Mouse (Mus musculus): ENCODE measurements around the gene Csrp3. TPM values are rescaled to one million over a fixed set of nuclear protein-coding genes. Genes with fewer than 3 reads are reported as not detected.

The Csrp3 gene
- total and polyA plus RNA-seq, 3 experiments: 1.7 to 2.3 TPM; not detected in 1

DNA sequence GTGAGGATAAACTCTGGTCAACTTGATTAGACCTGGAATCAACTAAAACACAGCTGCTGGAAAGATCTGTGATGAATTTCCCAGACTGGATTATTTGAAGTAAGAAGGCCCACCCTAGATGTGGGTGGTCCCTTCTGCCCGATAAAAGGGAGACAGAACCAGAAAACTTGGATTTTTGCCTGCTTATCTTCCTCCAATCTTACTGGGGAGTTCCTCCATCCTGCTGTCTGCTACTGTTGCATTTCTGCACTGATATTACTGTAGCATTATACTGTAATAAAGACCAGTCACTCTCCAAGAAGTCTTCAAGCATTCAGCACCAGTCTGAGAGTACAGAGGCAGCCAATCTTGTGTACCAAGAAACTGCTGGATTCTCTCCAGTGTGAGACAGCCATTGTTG, 10.4 kb upstream of the Csrp3 start:
- no peak overlapping the region for H3K9ac ChIP-seq (ENCODE audit: insufficient read depth, low read depth)
- no peak overlapping the region for H3K4me2 ChIP-seq (ENCODE audit: insufficient read depth, low read depth, poor library complexity, severe bottlenecking)
- no peaks in the 10 kb centered on the region for H3K4me1 ChIP-seq (ENCODE audit: control insufficient read depth in 1 of 2, insufficient read depth in 2 of 2)
- no peaks in the 10 kb centered on the region for H3K36me3 ChIP-seq (replicated peaks in 1 of 2; ENCODE audit: control insufficient read depth in 1 of 2, insufficient read depth in 1 of 2, low read length in 1 of 2)
- no peaks in the 10 kb centered on the region for H3K79me2 ChIP-seq (replicated peaks; ENCODE audit: control insufficient read depth, extremely low read depth, insufficient read depth, poor library complexity, severe bottlenecking)
- H3K9me3 ChIP-seq (replicated peaks; ENCODE audit: low read length): no peaks in the 10 kb centered on the region
- dilution Hi-C loops (cut with MboI; ENCODE audit: extremely low pct_ligation_motif_present, extremely low pct_unique_long_range_greater_than_20kb, low sequenced_read_pairs): no loop called here
- no peak overlapping the region for H3K27ac ChIP-seq (ENCODE audit: insufficient read depth, low read depth)
- no peak for TF ChIP-seq NRF1 (IDR thresholded peaks at IDR 0.05; ENCODE audit: low read depth, low read length)
- TF ChIP-seq IRF4 (IDR thresholded peaks at IDR 0.05; ENCODE audit: low read depth, low read length): no peak
- no peak for TF ChIP-seq TBP (conservative IDR thresholded peaks at IDR 0.05; ENCODE audit: low read depth, low read length)
- no peak for TF ChIP-seq MYC (IDR thresholded peaks at IDR 0.05; ENCODE audit: low read depth, low read length)
- TF ChIP-seq MAZ (IDR thresholded peaks at IDR 0.05; ENCODE audit: low read depth, low read length): no peak
- TF ChIP-seq HCFC1 (IDR thresholded peaks at IDR 0.05; ENCODE audit: low read depth, low read length): no peak
- no peak for TF ChIP-seq ZMIZ1 (IDR thresholded peaks at IDR 0.05; ENCODE audit: low read depth, low read length)
- TF ChIP-seq SIN3A (IDR thresholded peaks at IDR 0.05; ENCODE audit: low read length): no peak
- TF ChIP-seq JUN (IDR thresholded peaks at IDR 0.05; ENCODE audit: insufficient read depth, low read depth, low read length): no peak
- TF ChIP-seq CHD2 (IDR thresholded peaks at IDR 0.05; ENCODE audit: low read length): no peak
- TF ChIP-seq JUND (conservative IDR thresholded peaks at IDR 0.05; ENCODE audit: low read depth, low read length): no peak
- TF ChIP-seq GABPA (IDR thresholded peaks at IDR 0.05; ENCODE audit: insufficient replicate concordance, low read depth, low read length): no peak
- no peak for TF ChIP-seq RAD21 (IDR thresholded peaks at IDR 0.05; ENCODE audit: low read depth, low read length)
- in situ Hi-C loops (cut with MboI; ENCODE audit: low pct_ligation_motif_present, low pct_unique_long_range_greater_than_20kb, low sequenced_read_pairs): no loop called here
- no peak for DNase-seq (ENCODE audit: extremely low read depth)
- H3K27me3 ChIP-seq (replicated peaks): no peaks in the 10 kb centered on the region
- H3K4me3 ChIP-seq (replicated peaks in 1 of 3; ENCODE audit: low read depth in 2 of 3, low read length in 2 of 3, poor library complexity in 1 of 3): no peak overlapping the region

DNA sequence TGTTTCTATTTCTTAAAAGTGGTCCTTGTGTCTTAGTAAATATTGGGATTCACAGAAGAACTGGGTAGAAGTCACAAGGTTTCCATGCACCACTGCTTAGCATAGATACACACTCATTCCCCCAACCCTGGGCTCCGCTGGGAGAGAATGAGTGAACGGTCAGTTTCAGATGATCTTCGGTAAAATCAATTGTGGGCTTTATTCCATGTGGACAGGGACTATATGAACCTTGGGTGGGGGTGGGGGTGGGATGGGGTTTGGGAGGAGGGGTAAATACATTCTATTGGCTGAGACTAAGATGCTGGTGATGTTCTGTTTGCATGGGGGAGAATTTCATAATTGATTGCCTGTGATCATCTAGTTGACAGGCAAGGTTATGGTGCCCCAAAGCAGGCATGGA, 7.6 kb upstream of the Csrp3 start:
- Histone ChIP-seq H3K4me3 (replicated peaks in 1 of 3; ENCODE audit: low read depth in 2 of 3, low read length in 2 of 3, poor library complexity in 1 of 3) (no peak overlapping the region), H3K4me2 (ENCODE audit: insufficient read depth, low read depth, poor library complexity, severe bottlenecking) (no peak overlapping the region), H3K36me3 (replicated peaks in 1 of 2; ENCODE audit: control insufficient read depth in 1 of 2, insufficient read depth in 1 of 2, low read length in 1 of 2) (no peaks in the 10 kb centered on the region), H3K9ac (ENCODE audit: insufficient read depth, low read depth) (no peak overlapping the region), H3K27me3 (replicated peaks) (no peaks in the 10 kb centered on the region), H3K79me2 (replicated peaks; ENCODE audit: control insufficient read depth, extremely low read depth, insufficient read depth, poor library complexity, severe bottlenecking) (no peaks in the 10 kb centered on the region), H3K27ac (ENCODE audit: insufficient read depth, low read depth) (no peak overlapping the region), H3K9me3 (replicated peaks; ENCODE audit: low read length) (no peaks in the 10 kb centered on the region), H3K4me1 (ENCODE audit: control insufficient read depth in 1 of 2, insufficient read depth in 2 of 2) (no peaks in the 10 kb centered on the region)
- in situ Hi-C loops (cut with MboI; ENCODE audit: low pct_ligation_motif_present, low pct_unique_long_range_greater_than_20kb, low sequenced_read_pairs) (no loop called here), dilution Hi-C loops (cut with MboI; ENCODE audit: extremely low pct_ligation_motif_present, extremely low pct_unique_long_range_greater_than_20kb, low sequenced_read_pairs) (no loop called here)
- no peak for DNase-seq (ENCODE audit: extremely low read depth)
- TF ChIP-seq PAX5 (IDR thresholded peaks at IDR 0.05; ENCODE audit: low read length) (no peak), GABPA (IDR thresholded peaks at IDR 0.05; ENCODE audit: insufficient replicate concordance, low read depth, low read length) (no peak), UBTF (IDR thresholded peaks at IDR 0.05; ENCODE audit: low read depth, low read length) (no peak), POLR2A (IDR thresholded peaks at IDR 0.05; ENCODE audit: low read depth, low read length) (no peak), CHD2 (IDR thresholded peaks at IDR 0.05; ENCODE audit: low read length) (no peak), MAZ (IDR thresholded peaks at IDR 0.05; ENCODE audit: low read depth, low read length) (no peak), MEF2A (IDR thresholded peaks at IDR 0.05; ENCODE audit: borderline replicate concordance, low read depth, low read length) (no peak), KAT2A (IDR thresholded peaks at IDR 0.05; ENCODE audit: insufficient replicate concordance, low read length) (no peak), MXI1 (IDR thresholded peaks at IDR 0.05; ENCODE audit: low read depth, low read length) (no peak), MAX (IDR thresholded peaks at IDR 0.05; ENCODE audit: low read length) (no peak), JUN (IDR thresholded peaks at IDR 0.05; ENCODE audit: insufficient read depth, low read depth, low read length) (no peak), BHLHE40 (IDR thresholded peaks at IDR 0.05; ENCODE audit: low read depth, low read length) (no peak), MAFK (IDR thresholded peaks at IDR 0.05; ENCODE audit: insufficient replicate concordance, low read length) (no peak)

Measured in CH12.LX (cell line).